Mouse (Mus musculus) liver, adult 2 months (tissue): ENCODE data around the gene Usp22.

ENCODE experiments used
- CTCF ChIP-seq: fragments of 200-500 bp; IDR thresholded peaks from 2 replicates; pipeline ENCODE4 v1.5.1; 2011; ENCODE audit warnings: low read depth, low read length, control low read depth
- POLR2A ChIP-seq: fragments of 200-500 bp; IDR thresholded peaks from 2 replicates; pipeline ENCODE4 v1.6.1; 2011; ENCODE audit warnings: low read length, control low read depth; ENCODE audit not compliant: insufficient read depth; ENCODE audit errors: extremely low read depth

- no peak for TF ChIP-seq CTCF
- TF ChIP-seq POLR2A: no peak
These were observed 54.8 kb downstream of the Usp22 start for GRCm38 (mm10) chr11:61119996-61120583.
